Mouse (Mus musculus): ENCODE measurements around the gene Olfr313.
"Not testable (repeated sequence)": the region's sequence is repeated elsewhere in the genome, so short reads cannot be mapped to it uniquely, and the experiment has no call there.

Gene Olfr313

GRCm38 (mm10) chr11:58814700-58815099 is at the start of gene Olfr313:
Olfr313 (plus strand) TSS chr11:58815000.
- not testable (repeated sequence) for DNase-seq (ENCODE audit: low read depth, low spot score)

DNA sequence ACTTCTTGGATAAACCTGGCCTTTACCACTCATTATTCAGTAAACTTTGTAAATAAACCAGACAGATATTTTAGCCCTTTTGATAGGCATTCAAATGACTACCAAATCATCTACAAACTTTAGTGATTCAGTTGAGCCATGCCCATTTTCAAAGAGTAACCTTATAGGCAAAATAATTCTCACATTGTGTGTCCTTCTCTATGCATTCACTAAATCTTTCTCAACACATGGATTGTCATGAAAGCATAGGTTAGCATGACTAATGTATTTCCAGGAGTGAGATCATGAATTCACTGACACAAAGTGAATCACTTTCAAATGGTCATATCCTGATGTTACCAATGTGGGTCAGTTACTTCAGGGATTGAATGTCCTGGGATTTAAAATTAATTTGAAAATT is 41.9 kb upstream of the Olfr313 start, which contains the start of gene Olfr315:
Gene Olfr315 (plus strand): TSS at position 301 of the 400 bp plus-strand sequence.
- DNase-seq (ENCODE audit: low read depth, low spot score): no peak

- DNase-seq (ENCODE audit: low read depth, low spot score): no peak
These were observed 32.2 kb upstream of the Olfr313 start, which contains the start of gene Olfr314 for GRCm38 (mm10) chr11:58782480-58783089. Olfr314 (plus strand) TSS chr11:58782952.

- no peak for DNase-seq (ENCODE audit: low read depth, low spot score)
These were observed 30.6 kb upstream of the Olfr313 start for GRCm38 (mm10) chr11:58784182-58784581.

DNA sequence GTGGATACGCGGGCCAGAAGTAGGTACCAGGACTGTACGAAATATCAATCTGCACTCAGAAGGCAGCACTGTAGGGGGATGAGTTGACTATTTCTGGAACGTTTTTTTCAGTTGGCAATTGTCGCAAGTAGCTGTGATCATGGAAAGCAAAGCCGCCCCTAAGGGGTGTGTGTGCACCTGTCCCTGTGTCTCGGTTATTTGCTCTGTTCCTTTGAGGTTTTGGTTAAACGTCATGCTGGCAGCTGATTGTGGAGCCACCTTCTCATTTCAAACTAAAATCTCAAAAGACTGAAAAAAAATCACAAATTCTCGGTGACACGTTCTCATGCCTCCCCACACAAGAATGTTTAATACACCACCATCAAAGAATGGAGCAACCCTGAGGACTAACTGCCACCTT is 27.1 kb upstream of the Olfr313 start:
- DNase-seq (ENCODE audit: low read depth, low spot score): no peak

DNA sequence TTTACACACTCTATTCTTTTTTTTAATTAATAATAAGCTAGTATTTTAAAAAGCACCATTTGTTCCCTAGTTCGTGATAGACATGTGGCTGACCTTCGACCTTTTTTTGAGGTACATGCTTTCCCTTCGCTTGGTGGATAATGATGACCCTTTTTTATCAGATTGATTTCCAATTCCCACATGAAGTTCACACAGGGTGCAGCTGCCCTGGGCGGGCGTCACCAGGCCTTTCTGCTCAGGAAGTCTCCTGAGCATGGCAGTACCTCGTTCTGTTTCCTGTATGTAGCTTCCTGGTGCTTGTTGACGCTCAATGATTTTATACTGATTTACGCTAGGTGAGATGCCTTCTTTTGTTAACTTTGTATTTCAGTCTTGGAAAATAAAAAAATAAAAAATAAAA is 26.5 kb upstream of the Olfr313 start:
- no peak for DNase-seq (ENCODE audit: low read depth, low spot score)

GRCm38 (mm10) chr11:58789532-58789931 is 25.3 kb upstream of the Olfr313 start:
- no peak for DNase-seq (ENCODE audit: low read depth, low spot score)

- no peak for DNase-seq (ENCODE audit: low read depth, low spot score)
These were observed 24.7 kb upstream of the Olfr313 start for GRCm38 (mm10) chr11:58790053-58790452.

- no peak for DNase-seq (ENCODE audit: low read depth, low spot score)
These were observed 24.2 kb upstream of the Olfr313 start for GRCm38 (mm10) chr11:58790646-58791045.

DNA sequence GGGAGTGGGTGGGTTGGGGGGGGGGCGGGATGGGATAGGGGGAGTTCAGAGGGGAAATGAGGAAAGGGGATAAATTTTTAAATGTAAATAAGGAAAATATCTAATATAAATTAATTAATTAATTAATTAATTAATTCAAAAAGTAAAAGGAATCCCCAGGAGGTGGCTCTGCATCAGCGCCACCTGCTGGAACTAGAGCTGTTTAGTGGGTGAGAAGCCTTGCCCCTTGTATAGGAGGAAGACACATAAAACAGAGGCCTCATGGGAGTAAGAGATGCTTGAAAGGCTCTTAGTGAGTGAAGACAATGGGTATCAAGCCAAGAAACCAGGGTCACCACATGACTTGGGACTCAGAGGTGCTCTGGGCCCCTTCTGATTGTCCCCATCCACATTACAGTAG is 18.9 kb upstream of the Olfr313 start:
- no peak for DNase-seq (ENCODE audit: low read depth, low spot score)

DNA sequence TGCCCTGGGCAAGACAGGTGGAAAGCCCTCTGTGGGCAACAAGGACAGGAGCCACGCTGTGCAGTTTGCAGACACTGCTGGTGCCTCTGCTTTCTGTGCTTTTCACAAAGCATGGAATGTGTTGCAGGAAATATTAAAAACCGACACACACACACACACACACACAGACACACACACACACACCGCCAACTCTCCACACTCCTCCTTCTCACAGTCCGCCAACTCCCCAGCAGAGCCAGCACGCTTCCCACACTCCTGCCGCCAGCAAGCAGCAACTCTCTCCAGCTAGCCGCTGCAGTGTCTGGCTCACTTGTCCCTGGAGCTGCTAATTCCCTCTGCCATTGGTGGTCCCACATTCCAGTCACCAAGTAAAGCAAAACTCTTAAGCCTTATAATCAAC is 17.9 kb upstream of the Olfr313 start:
- no peak for DNase-seq (ENCODE audit: low read depth, low spot score)

DNA sequence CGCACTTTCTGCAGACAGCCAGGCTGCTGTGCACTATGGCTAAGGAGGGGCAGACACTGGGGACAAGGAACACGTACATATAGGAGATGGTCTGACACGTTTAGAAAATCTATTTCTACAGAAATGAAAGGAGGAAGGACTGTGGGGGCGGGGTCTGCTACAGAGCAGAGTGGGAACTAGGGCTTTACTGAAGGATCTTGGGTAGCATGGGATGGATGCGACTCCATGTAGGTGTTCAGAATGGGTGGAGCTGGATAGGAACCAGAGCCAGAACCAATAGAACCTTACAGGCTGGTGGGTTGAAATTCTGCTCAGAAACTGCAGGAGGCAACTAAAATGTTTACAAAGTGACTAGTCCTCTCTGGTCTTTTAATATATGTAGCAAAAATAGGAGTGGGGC is 15.1 kb upstream of the Olfr313 start:
- DNase-seq (ENCODE audit: low read depth, low spot score): no peak

GRCm38 (mm10) chr11:58801558-58802228 is 13.1 kb upstream of the Olfr313 start, which contains the start of gene Fam183b:
Fam183b (minus strand) TSS chr11:58801960.
- peak; percentile 24 for DNase-seq (ENCODE audit: low read depth, low spot score)

DNA sequence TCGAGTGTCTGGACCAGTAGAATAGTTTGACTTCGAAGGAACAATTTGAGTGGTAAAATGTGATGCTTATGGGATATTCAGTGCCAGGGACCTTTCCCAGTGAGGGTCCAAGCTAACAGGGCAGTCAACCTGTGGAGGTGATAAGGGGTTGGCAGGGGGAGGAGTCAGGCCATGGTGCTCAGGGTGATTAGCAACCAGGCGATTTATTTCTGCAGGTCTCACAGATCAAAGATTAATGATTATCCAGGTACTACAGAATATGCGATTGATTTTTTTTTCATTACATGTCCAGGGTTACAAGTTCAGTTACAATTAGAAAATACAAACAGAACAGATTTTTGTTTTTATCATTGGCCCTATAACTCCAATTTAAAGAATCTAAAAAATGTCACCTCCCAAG is 10.9 kb upstream of the Olfr313 start:
- no peak for DNase-seq (ENCODE audit: low read depth, low spot score)

DNA sequence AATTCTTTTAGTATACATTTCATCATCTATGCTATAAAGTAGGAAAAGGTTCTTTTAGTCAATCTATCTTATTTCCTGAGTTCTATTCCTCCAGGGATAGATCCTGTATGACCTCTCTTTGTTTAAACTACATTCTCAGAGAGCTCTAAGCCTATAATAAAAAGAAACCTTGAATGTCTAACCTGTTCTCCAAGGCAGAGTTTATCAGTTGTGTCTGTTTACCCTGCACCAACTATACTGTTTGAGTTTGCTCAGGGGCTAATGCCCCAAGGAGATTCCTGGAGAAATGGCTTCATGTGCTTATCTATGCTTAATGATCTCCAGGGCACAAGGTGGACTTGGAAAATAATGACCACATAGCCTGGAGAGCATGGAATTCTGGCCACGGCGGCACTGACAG is 10.4 kb upstream of the Olfr313 start:
- DNase-seq (ENCODE audit: low read depth, low spot score): no peak

- peak; percentile 16 for DNase-seq (ENCODE audit: low read depth, low spot score)
These were observed 2.8 kb upstream of the Olfr313 start for GRCm38 (mm10) chr11:58812001-58812400.

DNA sequence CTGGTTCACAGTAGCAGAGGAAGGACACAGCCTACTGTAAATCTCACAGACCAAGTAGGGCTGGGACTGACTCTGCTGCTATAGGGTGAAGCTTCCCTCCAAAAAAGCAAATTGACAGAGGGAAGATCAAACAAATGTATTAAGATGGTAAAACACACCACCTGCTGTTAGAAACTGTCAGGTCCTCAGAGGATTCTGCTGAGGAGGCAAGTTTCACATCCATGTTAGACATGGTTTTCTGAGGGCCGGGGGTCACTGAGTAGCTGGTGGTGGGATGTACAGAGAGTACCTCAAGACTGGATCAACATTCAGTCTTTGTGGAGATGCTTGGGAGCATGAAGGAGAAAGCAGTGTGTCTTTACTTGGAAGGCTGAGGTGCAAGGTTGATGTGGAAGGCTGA is 876 bp downstream of the Olfr313 start:
- DNase-seq (ENCODE audit: low read depth, low spot score): no peak

- not testable (repeated sequence) for DNase-seq (ENCODE audit: low read depth, low spot score)
These were observed 14.1 kb downstream of the Olfr313 start, which contains the start of gene Olfr312 for GRCm38 (mm10) chr11:58828937-58829336. Olfr312 (plus strand) TSS chr11:58829237.

DNA sequence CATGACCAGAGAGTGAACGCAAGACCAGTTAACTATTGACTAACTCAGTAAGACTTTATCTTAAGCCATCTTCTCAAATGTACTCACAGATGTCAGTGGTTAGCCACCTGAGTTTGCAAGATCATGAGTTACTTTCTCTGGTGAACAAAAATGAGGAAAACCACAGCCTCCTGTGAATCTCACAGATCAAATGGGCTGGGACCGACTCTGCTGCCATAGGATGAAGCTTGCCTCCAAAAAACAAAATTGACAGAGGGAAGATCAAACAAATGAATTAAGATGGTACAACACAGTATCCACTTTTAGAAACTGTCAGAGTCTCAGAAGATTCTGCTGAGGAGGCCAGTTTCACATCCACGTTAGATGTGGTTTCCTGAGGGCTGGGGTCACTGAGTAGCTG is 15.0 kb downstream of the Olfr313 start:
- DNase-seq (ENCODE audit: low read depth, low spot score): no peak

DNA sequence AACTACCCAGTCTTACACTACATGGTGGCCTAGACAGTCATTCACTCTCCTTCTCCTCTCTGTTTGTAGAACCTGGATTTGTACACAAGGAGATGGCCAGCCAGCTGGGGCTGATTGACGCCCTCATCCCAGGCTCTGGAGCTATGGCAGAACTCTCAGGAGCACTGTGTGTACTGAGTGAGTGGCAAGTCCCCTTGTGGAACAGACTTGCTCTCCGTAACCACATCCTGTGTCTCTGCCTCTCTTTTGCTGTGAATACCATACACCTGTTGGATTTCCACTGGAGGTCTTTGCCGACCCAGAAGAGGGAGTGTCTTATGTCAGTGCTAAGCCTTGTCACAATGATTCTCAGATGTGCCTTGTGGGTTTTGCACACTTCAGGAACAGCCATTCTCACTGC is 17.7 kb downstream of the Olfr313 start:
- not testable (repeated sequence) for DNase-seq (ENCODE audit: low read depth, low spot score)

DNA sequence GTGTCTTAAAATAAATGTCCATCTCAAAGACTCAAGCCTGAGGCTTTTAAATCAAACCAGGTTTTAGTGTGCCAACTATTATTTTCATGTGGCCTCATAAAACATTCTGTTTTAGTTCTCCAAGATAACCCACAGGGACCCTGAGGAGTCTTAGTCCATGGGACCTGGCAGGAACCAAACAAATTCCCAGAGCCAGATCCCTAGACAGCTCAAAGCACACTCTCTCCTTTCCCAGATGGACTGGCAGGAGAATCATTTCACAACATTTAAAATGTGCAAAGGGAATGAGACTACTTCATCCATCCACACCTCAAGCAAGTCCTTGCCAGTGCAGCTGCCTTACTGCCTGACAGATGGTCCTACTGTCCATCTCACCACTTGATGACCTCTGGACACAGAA is 24.2 kb downstream of the Olfr313 start, which contains the start of gene Olfr311:
Gene Olfr311 (plus strand): TSS at position 301 of the 400 bp plus-strand sequence.
- DNase-seq (ENCODE audit: low read depth, low spot score): not testable (repeated sequence)

DNA sequence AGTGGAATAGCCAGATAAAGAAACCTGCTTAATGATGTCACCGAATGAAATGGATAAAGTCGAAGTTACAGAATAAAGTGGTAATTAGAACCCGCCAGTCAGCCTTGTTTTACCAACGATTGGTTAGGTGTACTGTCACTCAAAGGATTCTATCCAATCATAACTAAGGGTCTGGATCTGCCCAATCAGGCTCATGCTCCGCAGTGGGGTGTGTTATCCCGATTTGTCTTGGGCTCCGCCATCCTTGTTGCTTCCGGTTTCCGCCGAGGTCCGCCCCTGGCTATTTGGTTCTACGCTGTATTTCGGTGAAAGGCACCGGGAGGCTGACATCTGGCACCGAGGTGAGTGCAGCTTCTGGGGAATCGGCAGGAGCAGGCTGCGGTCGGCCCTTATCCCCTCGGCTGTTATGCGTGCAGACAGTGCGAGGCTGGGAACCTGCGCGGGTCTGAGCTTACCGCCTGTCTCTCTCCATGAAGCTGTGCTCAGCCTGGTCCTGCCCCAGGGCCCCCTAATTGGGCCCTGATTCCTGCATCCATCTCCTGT is 32.2 kb downstream of the Olfr313 start, which contains the start of gene Gm12258:
Gene Gm12258 (plus strand): TSS at position 240 of the 543 bp plus-strand sequence.
- DNase-seq (ENCODE audit: low read depth, low spot score): peak; percentile 95

- DNase-seq (ENCODE audit: low read depth, low spot score): no peak
These were observed 32.8 kb downstream of the Olfr313 start for GRCm38 (mm10) chr11:58847636-58848035.

Data from WW6 (cell line).